Mouse (Mus musculus): ENCODE results near the gene Cyp3a25.
"Not testable (repeated sequence)": the region's sequence is repeated elsewhere in the genome, so short reads cannot be mapped to it uniquely, and the experiment has no call there.

Gene Cyp3a25

DNA sequence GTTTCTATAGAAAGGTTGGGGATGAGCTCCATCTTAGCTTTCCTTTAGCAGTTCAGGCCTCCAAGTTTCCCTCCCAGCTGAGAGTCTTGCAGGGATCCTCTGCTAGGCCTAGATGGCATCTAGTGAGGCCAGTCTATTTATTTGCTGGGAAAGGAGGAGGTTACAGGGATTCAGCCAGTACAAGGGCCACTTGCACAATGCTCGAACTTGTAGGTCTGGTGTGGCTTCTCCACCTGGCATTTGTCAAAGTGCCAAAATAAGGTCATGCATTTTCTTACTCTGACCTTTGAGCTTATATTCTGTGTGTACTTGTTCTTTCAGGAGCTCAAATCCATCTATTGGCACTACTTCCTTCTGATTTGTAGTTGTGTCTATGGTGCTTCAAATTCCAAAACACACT lies at the start of gene Cyp3a25:
Cyp3a25 (minus strand) TSS at position 110 of the 400 bp plus-strand sequence.
- DNase-seq (ENCODE audit: low read depth, low spot score): not testable (repeated sequence)

GRCm38 (mm10) chr5:146021136-146021535 lies 11.7 kb upstream of the Cyp3a25 start:
- no peak for DNase-seq (ENCODE audit: low read depth, low spot score)

DNA sequence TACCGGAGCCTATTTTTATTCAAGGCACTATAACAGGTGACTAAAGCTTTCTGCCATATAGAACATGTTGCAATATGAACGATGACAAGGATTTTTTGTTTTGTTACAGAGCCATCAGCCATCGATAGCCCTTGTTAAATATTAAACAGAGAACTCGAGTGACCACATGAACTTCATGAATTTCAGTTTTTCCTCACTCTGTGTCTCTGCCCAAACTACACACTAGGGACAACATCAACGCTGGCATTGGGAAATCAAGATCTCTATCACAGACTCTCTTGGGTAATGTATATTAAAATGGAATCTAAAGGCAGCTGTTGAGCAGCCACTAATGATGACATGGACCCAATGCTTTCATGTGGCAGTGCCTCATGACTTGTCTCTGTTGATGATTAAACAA lies 8.9 kb upstream of the Cyp3a25 start:
- no peak for DNase-seq (ENCODE audit: low read depth, low spot score)

- DNase-seq (ENCODE audit: low read depth, low spot score): no peak
Observed at GRCm38 (mm10) chr5:146011251-146011650, 1.8 kb upstream of the Cyp3a25 start.

GRCm38 (mm10) chr5:145967080-145967479 lies 42.3 kb downstream of the Cyp3a25 start:
- DNase-seq (ENCODE audit: low read depth, low spot score): no peak
